Mouse (Mus musculus): ENCODE results near the gene Crhbp. TPM values are rescaled to one million over a fixed set of nuclear protein-coding genes. Genes with fewer than 3 reads are reported as not detected.
A peak's percentile ranks its signal among the peaks of the same experiment; 100 is the strongest.

The Crhbp gene
- total RNA-seq, 1 experiment from 2014 or later = not detected

DNA sequence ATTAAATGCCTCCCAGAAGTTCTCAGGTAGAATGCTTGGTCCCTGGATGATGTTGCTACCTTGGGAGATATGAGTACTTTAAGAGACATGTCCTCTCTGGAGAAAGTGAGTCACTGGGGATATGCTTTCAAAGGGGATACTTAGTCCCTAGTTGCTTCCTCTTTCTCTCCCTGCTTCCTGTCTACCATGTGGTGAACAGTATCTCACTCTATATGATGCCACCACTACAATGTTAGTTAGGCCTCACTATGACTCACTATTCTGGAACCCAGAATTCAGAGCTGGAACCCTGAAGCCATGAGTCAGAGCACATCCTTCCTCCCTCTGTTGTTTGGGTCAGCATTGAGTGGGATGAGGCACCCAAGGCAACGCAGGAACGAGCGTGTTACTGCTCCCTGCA lies 17.2 kb downstream of the Crhbp start:
- ATAC-seq (replicated peaks in 1 of 2; ENCODE audit: insufficient read depth in 1 of 2, low FRiP score in 2 of 2, low TSS enrichment in 1 of 2, low read depth in 1 of 2, poor library complexity in 2 of 2, severe bottlenecking in 2 of 2) = no peak

DNA sequence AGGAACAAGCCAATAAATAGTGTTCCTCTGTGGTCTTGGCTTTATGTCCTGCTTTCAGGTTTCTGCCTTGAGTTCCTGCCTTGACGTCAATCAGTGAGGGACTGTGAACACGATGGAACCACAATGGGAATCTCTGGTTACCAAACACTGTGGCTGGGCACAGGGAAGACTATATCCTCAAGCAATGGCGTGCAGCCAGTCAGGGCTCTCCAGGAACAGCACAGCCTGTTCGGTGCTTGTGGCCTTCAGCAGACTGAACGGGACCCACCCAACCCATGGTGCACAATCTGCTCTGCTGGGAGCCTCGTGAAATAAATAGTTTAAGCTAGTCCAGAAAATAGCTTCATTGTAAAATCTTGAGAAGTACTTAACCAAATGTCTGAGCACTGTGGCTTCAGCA lies 18.3 kb downstream of the Crhbp start:
- no peak for ATAC-seq (replicated peaks in 1 of 2; ENCODE audit: insufficient read depth in 1 of 2, low FRiP score in 2 of 2, low TSS enrichment in 1 of 2, low read depth in 1 of 2, poor library complexity in 2 of 2, severe bottlenecking in 2 of 2)

DNA sequence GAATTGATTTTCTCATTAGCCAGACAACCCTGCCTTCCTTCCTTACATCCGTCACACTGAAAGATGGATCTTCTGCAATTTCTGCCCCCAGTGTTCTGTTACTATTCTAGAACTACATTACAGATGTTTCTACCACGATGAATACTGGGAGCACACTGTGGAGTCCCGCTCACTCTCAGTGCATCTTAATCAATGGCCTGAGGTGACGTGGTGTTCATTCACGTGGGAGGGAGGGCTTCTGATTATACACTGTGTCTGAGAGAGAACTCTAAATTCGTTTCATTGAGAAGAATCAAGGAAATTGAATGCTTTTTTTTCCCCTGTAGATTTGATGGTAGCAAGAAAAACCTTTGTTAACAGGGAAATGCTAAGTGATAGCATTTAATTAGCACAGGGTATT lies 19.2 kb downstream of the Crhbp start:
- no peak for ATAC-seq (replicated peaks in 1 of 2; ENCODE audit: insufficient read depth in 1 of 2, low FRiP score in 2 of 2, low TSS enrichment in 1 of 2, low read depth in 1 of 2, poor library complexity in 2 of 2, severe bottlenecking in 2 of 2)

DNA sequence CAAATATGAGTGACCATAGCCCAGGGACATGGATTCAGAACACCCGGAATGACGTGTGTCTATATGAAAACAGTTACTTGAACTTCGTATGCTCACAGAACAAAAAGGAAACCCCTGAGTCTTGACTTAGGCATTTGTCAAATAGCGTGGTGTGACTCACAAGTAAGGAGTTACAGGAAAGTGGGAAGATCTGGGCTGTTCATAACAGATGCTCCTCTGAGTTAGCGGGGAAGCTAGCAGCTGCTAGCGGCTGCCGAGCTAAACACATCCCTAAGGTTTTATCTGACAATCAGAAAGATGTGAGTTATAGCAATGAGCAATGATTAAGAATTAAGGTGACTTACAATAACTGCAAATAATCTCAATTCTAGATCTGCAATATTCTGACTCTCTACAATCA lies 19.8 kb downstream of the Crhbp start:
- no peak for ATAC-seq (replicated peaks in 1 of 2; ENCODE audit: insufficient read depth in 1 of 2, low FRiP score in 2 of 2, low TSS enrichment in 1 of 2, low read depth in 1 of 2, poor library complexity in 2 of 2, severe bottlenecking in 2 of 2)

DNA sequence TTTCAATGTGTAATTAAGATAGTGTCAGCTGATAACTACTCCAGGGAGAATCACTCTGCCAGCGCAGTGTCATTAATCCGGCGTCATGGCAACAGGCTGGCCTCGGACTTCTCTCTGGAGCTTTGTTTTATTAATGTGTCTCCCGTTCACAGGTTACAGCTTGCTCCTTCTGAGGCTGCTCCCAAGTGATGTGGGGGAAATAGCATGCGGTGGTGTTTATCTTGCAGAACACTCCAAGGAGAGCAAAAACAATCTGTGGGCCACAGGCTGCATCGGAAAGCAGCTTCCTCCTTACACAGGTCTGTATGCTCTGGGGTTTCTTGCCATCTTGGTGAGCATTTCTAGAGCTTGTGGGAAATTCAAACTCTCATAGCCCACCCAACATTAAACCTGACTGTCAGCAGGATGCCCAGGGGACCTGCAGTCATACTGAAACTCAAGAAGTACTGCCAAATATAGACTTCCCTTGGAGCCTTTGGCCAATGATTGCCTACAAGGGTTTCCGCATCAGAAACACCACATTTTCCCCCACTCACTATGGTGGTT lies 25.4 kb downstream of the Crhbp start:
- peak in 1 of 2 experiments; percentile 17; a peak in 1 of 4 replicates for ATAC-seq (replicated peaks in 1 of 2; ENCODE audit: insufficient read depth in 1 of 2, low FRiP score in 2 of 2, low TSS enrichment in 1 of 2, low read depth in 1 of 2, poor library complexity in 2 of 2, severe bottlenecking in 2 of 2)

DNA sequence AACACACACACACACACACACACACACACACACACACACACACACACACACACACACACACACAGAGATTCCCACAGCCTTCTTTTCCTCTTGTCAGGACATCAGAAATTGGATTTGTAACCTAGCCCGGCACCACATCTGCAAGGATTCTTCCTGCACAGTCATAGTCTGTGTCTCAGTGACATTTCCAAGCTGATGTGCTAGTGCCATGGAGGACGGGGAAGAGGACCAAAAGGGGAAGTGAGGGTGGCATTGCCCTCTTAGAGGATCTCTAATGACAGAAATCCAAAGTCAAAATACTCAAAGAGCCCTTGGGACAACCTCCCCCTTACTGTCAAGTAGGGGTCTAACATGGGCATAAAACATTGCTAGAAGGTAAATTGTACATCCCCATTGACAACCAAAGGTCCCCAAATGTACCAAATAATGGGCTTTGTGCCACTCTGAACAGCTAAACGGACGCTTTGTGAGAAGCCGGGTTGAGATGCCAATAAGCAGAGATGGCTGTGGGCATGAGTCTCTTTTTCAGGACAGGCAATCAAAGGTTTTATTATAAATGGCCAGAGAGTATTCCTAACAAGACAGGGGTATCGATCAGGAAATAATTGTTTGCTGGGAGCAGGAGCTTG lies 26.0 kb downstream of the Crhbp start:
- peak in 1 of 2 experiments; percentile 37; a peak in 1 of 4 replicates for ATAC-seq (replicated peaks in 1 of 2; ENCODE audit: insufficient read depth in 1 of 2, low FRiP score in 2 of 2, low TSS enrichment in 1 of 2, low read depth in 1 of 2, poor library complexity in 2 of 2, severe bottlenecking in 2 of 2)

DNA sequence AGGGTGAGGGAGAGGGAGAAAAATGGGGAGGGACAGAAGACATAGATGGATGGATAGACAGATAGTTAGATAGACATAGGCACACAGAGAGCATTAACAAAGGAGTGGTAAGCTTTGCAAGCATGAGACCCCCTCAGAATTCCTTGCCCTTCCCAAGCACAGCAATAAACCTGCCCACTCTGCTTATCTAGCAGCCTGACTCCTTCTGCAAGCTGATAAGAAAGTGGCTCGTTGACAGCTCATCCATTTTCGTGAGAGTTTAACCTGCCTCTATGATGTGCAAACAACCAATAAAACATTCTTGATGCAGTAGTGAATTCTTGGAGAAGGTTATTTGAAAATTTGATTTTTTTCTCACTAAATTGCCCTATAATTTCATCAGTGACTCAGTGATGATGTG lies 32.5 kb downstream of the Crhbp start:
- no peak for ATAC-seq (replicated peaks in 1 of 2; ENCODE audit: insufficient read depth in 1 of 2, low FRiP score in 2 of 2, low TSS enrichment in 1 of 2, low read depth in 1 of 2, poor library complexity in 2 of 2, severe bottlenecking in 2 of 2)

DNA sequence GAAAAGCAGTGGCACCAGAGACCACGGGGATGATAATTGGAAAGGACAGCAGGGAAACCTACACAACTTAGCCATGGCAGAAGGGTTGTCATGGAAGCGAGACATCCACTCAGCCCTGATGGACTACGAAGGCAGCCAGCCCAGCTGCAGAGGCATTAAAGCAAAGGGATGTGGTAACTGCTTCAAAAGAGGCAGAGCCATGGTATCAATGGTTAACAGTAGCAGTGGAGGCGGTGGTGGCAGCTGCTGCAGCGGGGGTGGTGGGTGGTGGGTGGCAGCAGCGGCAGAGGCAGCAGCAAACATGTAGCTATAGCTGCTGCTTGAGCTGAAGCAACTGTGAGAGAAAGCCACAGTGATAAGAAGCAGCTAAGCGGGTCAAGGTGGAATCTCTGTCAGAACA lies 51.5 kb downstream of the Crhbp start:
- no peak for ATAC-seq (replicated peaks in 1 of 2; ENCODE audit: insufficient read depth in 1 of 2, low FRiP score in 2 of 2, low TSS enrichment in 1 of 2, low read depth in 1 of 2, poor library complexity in 2 of 2, severe bottlenecking in 2 of 2)

DNA sequence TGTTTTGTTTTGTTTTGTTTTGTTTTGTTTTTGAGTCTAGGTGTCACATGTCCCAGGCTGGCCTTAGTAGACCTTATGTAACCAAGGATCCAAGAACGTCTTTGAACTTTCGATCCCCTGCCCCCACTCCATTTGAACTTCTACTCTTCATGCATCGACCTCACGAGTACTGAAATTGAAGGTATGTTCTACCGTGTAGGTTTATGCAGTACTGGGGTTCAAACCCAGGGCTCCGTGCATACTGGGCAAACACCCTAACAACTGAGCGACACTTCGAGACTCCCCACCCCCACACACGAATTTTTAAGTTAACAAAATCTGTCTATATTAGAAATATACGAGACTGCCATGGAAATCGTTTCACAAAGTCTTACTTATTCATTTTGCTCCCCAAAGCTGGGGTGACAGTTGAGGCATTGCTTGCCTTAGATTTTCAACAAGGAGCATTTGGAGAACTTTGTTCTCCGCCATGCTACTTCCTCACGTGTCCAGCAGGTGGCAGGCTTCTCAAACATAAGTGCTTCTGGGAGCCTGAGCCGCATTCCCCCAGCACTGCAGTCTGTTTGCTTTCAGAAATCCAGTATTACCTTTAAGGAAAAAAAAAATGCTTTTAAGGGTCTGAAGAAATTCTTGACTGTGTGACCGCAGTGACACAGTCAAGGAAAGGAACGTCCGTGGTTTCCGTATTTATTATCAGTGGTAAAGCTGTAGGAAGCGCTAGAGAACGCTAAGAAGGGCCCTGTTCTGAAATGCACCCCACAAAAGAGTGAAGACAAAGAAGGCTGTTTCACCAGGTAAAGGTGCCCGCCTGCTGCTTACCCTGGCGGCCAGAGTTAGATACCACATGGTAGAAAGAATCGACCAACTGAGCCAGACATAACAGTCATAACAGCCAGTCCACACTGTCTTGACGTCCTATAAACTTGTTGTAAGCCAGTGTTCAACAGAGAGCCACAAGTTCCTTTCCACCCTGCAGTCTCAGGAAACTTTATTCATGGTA lies 54.6 kb downstream of the Crhbp start:
- ATAC-seq (replicated peaks in 1 of 2; ENCODE audit: insufficient read depth in 1 of 2, low FRiP score in 2 of 2, low TSS enrichment in 1 of 2, low read depth in 1 of 2, poor library complexity in 2 of 2, severe bottlenecking in 2 of 2) = peak; percentile 82 to 88

DNA sequence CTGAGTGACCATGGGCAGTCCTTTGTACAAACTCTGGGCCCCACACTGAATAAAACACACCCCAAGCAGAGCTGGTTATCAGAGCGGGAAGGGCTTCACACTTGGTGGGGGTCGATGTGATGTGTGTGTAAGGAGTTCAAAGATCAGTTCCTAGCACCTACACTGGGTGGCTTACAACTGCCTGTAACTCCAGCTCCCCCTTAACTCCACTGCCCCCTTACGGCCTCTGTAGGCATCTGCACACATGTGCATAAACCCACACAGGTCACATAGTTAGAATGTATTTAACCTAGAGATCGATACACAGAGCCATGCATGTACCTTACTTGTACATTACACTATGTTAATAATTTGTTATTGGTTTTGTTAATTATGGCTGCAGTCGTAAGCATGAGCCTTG lies 56.5 kb downstream of the Crhbp start:
- ATAC-seq (replicated peaks in 1 of 2; ENCODE audit: insufficient read depth in 1 of 2, low FRiP score in 2 of 2, low TSS enrichment in 1 of 2, low read depth in 1 of 2, poor library complexity in 2 of 2, severe bottlenecking in 2 of 2) = no peak

DNA sequence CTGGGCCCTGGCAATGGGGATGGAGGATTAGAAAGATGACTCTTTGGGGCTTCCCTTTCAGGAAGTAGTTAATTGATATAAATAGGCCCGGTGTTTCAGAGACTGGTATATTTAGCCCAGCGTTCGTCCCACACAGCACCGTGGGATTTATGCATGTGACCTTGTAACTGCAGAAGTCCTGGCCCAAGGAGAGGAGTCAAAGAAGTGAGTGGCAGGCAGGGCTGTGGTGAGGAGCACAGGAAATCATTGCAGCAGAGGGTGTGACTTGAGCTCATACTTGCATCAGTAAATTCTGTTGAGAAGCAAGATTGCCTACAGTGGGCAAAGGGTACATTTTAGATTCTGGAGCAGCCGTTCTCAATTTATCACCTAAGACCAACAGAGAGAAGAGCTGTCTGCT lies 62.3 kb downstream of the Crhbp start:
- peak; percentile 53 to 84; a peak in 2 of 4 replicates for ATAC-seq (replicated peaks in 1 of 2; ENCODE audit: insufficient read depth in 1 of 2, low FRiP score in 2 of 2, low TSS enrichment in 1 of 2, low read depth in 1 of 2, poor library complexity in 2 of 2, severe bottlenecking in 2 of 2)

Other genes with a start within 250 kb of the Crhbp start
- 0.13 TPM in 1 of 2 replicates, not detected in the other for gene Pde8b, start 194.6 kb downstream of the Crhbp start, total RNA-seq (2017)
- gene Zbed3, start 121.3 kb downstream of the Crhbp start, total RNA-seq (2017) = 10.4 and 12.5 TPM in 2 replicates
- 47.8 and 54.0 TPM in 2 replicates for gene Aggf1, start 69.6 kb downstream of the Crhbp start, total RNA-seq (2017)
- not detected in 2 replicates for gene S100z, start 33.8 kb upstream of the Crhbp start, total RNA-seq (2017)
- not detected in 2 replicates for gene F2rl1, start 80.3 kb upstream of the Crhbp start, total RNA-seq (2017)
- 29.5 and 39.1 TPM in 2 replicates for gene F2r, start 173.6 kb upstream of the Crhbp start, total RNA-seq (2017)